Mouse (Mus musculus): Measurements from ENCODE around the gene Slain2.
A peak's percentile ranks its signal among the peaks of the same experiment; 100 is the strongest.
"Not testable (repeated sequence)": the region's sequence is repeated elsewhere in the genome, so short reads cannot be mapped to it uniquely, and the experiment has no call there.

The Slain2 gene

DNA sequence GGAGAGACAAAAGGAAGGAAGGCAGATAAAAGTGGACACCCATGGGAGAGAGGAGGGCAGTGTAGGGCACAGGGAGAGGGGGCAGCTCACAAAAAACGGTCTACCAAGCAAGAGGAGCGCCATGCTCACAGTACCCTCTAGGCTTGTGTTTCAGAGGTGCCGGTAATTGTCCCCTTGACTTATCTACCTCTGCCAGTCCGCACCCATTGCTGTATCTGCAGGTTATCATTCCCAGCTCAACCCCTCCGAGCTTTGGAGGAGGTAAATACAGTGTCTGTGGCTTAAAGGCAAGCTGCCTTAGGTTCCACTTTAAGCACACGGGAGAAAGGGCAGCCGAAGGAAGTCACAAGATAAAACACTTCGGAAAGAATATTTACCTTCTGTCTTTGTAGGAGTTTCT, 14.8 kb upstream of the Slain2 start:
- DNase-seq (ENCODE audit: low read depth, low spot score), result no peak

GRCm38 (mm10) chr5:72901866-72902265, 12.2 kb upstream of the Slain2 start:
- no peak for DNase-seq (ENCODE audit: low read depth, low spot score)

- DNase-seq (ENCODE audit: low read depth, low spot score), result no peak
These were observed 11.8 kb upstream of the Slain2 start for GRCm38 (mm10) chr5:72902312-72902711.

GRCm38 (mm10) chr5:72902876-72903516, 11.1 kb upstream of the Slain2 start:
- DNase-seq (ENCODE audit: low read depth, low spot score), result no peak

DNA sequence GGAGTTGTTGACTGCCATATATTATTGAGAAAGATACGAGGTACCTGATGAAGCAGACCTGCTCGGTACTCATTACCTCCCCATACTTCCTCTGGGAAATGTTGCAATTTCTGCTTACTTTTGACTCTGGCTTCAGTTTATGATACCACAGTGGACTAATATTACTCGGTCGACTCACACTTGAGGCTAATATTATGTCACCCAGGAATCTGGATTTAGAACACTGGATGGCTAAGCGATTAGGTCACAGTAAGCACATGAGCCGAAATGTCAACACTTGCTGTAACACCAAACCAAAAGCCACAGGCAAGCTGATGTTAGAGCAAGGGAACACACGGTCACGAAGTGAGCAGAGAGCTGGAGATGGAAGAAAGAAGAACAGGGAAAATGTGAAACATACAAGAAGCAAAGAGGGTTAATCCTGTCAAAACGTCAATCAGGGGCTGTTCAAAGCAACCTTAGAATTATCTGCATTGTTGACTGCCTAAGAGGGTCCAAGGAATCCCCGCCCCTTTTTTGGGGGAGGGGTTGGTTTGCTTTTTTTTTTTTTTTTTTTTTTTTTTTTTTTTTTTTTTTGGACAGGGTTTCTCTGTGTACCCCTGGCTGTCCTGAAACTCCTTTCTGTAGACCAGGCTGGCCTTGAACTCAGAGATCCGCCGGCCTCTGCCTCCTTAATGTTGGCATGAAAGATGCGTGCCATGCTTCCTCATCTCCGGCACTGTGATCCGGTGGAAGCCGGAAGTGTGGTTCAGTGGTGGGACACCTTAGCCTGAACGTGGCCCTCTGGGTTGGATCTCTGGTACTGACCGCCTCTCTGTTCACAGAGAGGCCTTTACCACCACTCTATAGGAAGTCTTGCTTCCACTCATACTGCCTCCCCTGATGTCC, 9.0 kb upstream of the Slain2 start:
- peak; percentile 94 for DNase-seq (ENCODE audit: low read depth, low spot score)

- DNase-seq (ENCODE audit: low read depth, low spot score), result no peak
These were observed 6.7 kb upstream of the Slain2 start for GRCm38 (mm10) chr5:72907402-72907801.

- DNase-seq (ENCODE audit: low read depth, low spot score), result no peak
These were observed 5.7 kb upstream of the Slain2 start for GRCm38 (mm10) chr5:72908324-72908936.

DNA sequence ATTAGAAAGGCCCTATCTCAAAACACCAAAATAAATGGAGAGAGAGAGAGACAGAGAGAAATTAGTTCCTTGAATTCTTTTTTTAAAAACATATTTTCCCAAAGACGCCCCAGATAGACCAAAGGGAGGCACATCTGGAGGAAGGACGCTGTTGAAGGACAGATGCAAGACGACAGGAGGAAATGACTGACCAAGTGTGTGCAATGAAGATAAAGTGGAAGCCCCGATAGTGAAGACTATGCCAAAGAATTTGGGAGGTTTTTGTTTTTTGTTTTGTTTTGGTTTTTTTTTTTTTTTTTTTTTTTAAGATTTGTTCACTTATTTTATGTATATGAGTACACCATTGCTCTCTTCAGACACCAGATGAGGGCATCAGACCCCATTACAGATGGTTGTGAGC, 4.7 kb upstream of the Slain2 start:
- DNase-seq (ENCODE audit: low read depth, low spot score), result no peak

DNA sequence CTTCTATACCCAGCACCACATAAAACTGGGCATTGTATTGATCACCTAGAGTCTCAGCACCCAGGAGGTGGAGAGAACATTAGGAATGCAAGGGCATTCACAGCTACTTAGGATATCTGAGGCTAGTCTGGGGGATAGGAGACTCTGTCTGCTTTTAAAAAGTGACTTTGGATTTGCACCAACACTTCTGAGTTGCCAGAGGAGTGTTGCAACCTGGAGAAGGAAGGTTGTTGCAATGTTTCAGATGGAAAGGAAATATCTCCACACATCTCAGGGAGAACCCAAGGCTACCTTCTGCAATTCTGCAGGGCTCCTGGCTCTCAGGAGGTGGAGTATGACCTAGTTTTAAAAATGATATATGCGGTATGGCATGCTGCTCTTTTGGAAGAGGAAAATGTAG, 3.7 kb upstream of the Slain2 start:
- DNase-seq (ENCODE audit: low read depth, low spot score), result peak; percentile 13

- no peak for DNase-seq (ENCODE audit: low read depth, low spot score)
These were observed 2.8 kb upstream of the Slain2 start for GRCm38 (mm10) chr5:72911284-72911683.

GRCm38 (mm10) chr5:72914633-72915561, 793 bp downstream of the Slain2 start:
- DNase-seq (ENCODE audit: low read depth, low spot score), result peak; percentile 46

- DNase-seq (ENCODE audit: low read depth, low spot score), result peak; percentile 38
These were observed 1.9 kb downstream of the Slain2 start for GRCm38 (mm10) chr5:72916048-72916447.

GRCm38 (mm10) chr5:72916851-72917250, 2.7 kb downstream of the Slain2 start:
- no peak for DNase-seq (ENCODE audit: low read depth, low spot score)

DNA sequence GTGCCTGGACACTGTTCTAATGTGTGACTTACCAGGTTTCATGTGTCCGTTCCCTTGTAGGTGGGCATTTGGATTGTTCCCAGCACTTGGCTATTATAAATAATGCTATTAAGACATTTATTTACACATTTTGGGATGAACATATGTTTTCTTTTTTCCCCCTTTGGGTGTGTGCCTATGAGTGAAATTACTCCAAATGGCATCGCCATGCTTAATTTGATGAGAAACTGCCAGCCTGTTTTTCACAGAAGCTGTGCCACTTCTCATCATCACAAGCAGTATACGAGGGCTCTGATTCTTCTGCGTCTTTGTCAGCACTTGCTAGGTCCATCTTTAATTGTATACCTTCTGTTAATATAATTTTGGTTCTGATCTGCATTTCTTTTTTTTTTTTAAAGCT, 6.3 kb downstream of the Slain2 start:
- no peak for DNase-seq (ENCODE audit: low read depth, low spot score)

DNA sequence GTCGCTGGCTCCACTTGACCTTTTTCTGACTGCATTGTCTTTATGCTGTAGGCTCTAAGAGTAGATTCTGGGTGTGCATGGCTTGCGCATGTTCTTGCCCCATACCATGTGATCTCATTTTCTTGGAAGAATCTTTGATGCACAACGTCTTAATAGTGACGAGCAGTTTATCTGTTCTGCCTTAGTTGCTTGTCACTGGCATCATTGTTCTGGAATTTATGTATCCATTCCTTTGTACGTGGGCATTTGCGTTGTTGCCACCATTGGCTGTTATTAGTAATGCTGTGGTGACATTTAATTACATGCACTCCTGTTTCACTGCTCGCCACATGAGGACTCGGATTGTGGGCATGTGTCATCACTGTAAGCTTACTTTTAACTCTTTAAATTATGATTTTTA, 7.1 kb downstream of the Slain2 start:
- no peak for DNase-seq (ENCODE audit: low read depth, low spot score)

- DNase-seq (ENCODE audit: low read depth, low spot score), result no peak
These were observed 8.7 kb downstream of the Slain2 start for GRCm38 (mm10) chr5:72922796-72923195.

- DNase-seq (ENCODE audit: low read depth, low spot score), result no peak
These were observed 13.0 kb downstream of the Slain2 start for GRCm38 (mm10) chr5:72927074-72927473.

DNA sequence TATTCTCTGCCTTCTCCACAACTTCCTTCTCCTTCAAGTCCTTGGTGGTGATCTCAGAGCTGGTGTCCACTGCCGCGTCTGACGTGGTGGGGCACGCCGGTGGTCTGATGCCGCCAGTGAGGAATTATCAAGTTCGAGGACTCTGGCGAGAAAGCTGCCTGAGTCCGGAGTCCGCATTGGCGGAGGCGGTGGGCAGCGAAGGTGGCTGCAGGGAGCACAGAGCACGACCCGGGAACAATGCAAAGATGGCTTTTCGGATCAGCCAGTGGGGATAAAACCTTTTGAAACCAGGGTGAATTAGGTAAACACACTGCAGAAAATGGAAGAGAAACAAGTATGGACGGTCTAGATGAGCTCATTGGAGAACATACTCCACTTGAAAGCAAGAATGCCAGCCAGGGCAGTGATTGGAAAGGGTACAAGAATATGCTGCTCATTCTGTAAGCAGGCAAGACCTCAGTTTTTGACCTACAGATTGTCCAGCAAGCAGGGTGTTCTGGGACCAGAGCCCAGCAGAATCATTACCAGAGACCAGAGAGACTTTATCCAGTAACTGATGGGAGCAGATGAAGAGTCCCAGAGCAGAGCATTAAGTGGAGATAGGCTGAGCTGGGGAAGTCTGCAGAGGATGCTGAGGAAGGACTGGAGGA, 19.0 kb downstream of the Slain2 start:
- DNase-seq (ENCODE audit: low read depth, low spot score), result no peak

GRCm38 (mm10) chr5:72938421-72938820, 24.3 kb downstream of the Slain2 start:
- not testable (repeated sequence) for DNase-seq (ENCODE audit: low read depth, low spot score)

DNA sequence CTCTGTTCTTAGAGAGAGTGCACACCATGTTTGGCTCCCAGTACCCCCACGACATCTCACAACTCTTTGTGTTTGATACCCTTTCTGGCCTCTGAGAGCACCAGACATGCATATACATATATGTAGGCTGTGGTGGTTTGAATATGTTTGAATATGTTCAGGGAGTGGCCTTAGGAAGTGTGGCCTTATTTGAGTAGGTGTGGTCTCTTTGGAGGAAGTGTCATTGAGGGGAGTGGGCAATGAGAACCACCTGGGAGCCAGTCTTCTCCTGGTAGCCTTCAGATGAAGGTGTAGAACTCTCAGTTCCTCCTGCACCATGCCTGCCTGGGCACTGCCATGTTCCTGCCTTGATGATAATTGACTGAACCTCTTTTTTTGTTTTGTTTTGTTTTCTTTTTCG, 25.2 kb downstream of the Slain2 start:
- no peak for DNase-seq (ENCODE audit: low read depth, low spot score)

DNA sequence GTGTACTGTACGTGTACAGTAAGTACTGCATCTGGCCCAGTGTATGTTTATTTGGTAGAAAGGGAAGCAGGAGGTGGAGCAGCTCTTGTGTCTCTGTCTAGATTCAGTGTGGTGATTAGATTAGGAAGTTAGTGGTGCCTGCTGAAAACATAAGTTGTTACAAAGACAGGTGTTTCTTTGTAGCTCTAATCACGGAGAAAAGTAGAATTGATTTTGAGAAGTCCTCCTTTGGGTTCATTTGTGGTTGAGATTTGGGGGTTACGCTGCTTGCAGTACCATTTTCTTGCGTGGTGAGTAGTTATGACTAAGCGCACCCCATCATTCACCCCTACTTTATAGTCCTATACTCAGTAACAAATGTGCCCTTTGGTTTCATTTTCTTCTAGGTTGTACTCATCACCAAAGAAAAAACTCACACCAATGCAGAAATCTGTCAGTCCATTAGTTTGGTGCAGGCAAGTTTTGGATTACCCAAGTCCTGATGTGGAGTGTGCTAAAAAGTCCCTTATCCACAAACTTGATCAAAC, 26.9 kb downstream of the Slain2 start:
- DNase-seq (ENCODE audit: low read depth, low spot score), result no peak

All from 3T3-L1 (cell line).